Mouse (Mus musculus) hematopoietic stem cell, adult 5-6 weeks (primary cell): ENCODE results near the gene Ipo11. TPM values are rescaled to one million over a fixed set of nuclear protein-coding genes. Genes with fewer than 3 reads are reported as not detected.
"Not testable (repeated sequence)": the region's sequence is repeated elsewhere in the genome, so short reads cannot be mapped to it uniquely, and the experiment has no call there.

Experiments
- ATAC-seq, 2 experiments: fragments of 125-278 bp in 1 of 2; replicated peaks in 1 of 2; 2 replicates each; pipeline ENCODE4 v1.8.0; 2016 to 2017; ENCODE audit warnings: inconsistent platforms in 2 of 2, mild to moderate bottlenecking in 2 of 2, moderate number of reproducible peaks in 2 of 2, low read depth in 1 of 2, moderate TSS enrichment in 1 of 2; ENCODE audit not compliant: low FRiP score in 2 of 2, poor library complexity in 2 of 2, severe bottlenecking in 2 of 2, insufficient read depth in 1 of 2, low TSS enrichment in 1 of 2
- total RNA-seq: library from RNA; stranded (forward); fragments of 172-1452, 232-1000 nt; gene quantifications from 2 replicates; pipeline ENCODE4 v1.2.3, GENCODE M21; 2017

Ipo11 gene
- total RNA-seq, result 98.0 and 133 TPM in 2 replicates

GRCm38 (mm10) chr13:106936256-106937137, at the start of gene Ipo11:
Gene Ipo11 (minus strand): TSS chr13:106936958.
- peak; percentile 98 for ATAC-seq

- ATAC-seq, result no peak
Measured at GRCm38 (mm10) chr13:106961496-106961895, 24.7 kb upstream of the Ipo11 start.

- ATAC-seq, result no peak
Measured at GRCm38 (mm10) chr13:106960557-106960956, 23.8 kb upstream of the Ipo11 start.

- ATAC-seq, result no peak
Measured at GRCm38 (mm10) chr13:106958286-106958685, 21.5 kb upstream of the Ipo11 start.

GRCm38 (mm10) chr13:106957554-106957953, 20.8 kb upstream of the Ipo11 start:
- ATAC-seq, result no peak

GRCm38 (mm10) chr13:106954880-106955279, 18.1 kb upstream of the Ipo11 start:
- ATAC-seq, result no peak

GRCm38 (mm10) chr13:106947583-106947982, 10.8 kb upstream of the Ipo11 start:
- no peak for ATAC-seq

- ATAC-seq, result peak; percentile 100
Measured at GRCm38 (mm10) chr13:106946594-106947540, 10.1 kb upstream of the Ipo11 start, which contains the start of gene Dimt1. Gene Dimt1 (plus strand): TSS chr13:106947127.

GRCm38 (mm10) chr13:106945518-106945917, 8.8 kb upstream of the Ipo11 start:
- no peak for ATAC-seq

- ATAC-seq, result no peak
Measured at GRCm38 (mm10) chr13:106942721-106943120, 6.0 kb upstream of the Ipo11 start.

- no peak for ATAC-seq
Measured at GRCm38 (mm10) chr13:106941211-106941976, 4.6 kb upstream of the Ipo11 start.

GRCm38 (mm10) chr13:106937138-106937472, 347 bp upstream of the Ipo11 start:
- no peak for ATAC-seq

- no peak for ATAC-seq
Measured at GRCm38 (mm10) chr13:106935871-106936255, 895 bp downstream of the Ipo11 start.

- no peak for ATAC-seq
Measured at GRCm38 (mm10) chr13:106929201-106929600, 7.6 kb downstream of the Ipo11 start.

- no peak for ATAC-seq
Measured at GRCm38 (mm10) chr13:106928296-106928695, 8.5 kb downstream of the Ipo11 start.

GRCm38 (mm10) chr13:106925921-106926320, 10.8 kb downstream of the Ipo11 start:
- not testable (repeated sequence) for ATAC-seq

GRCm38 (mm10) chr13:106918322-106919050, 18.3 kb downstream of the Ipo11 start:
- peak; percentile 42 to 48; a peak in 1 of 4 replicates for ATAC-seq
